Mouse (Mus musculus) retina, postnatal 7 days (tissue): ENCODE data around the gene Dennd1b.

Experiments used
- DNase-seq: peaks from one replicate; pipeline ENCODE4 v3.0.0-alpha.2; 2012; ENCODE audit warnings: low read depth, low spot score

Gene Dennd1b

DNA sequence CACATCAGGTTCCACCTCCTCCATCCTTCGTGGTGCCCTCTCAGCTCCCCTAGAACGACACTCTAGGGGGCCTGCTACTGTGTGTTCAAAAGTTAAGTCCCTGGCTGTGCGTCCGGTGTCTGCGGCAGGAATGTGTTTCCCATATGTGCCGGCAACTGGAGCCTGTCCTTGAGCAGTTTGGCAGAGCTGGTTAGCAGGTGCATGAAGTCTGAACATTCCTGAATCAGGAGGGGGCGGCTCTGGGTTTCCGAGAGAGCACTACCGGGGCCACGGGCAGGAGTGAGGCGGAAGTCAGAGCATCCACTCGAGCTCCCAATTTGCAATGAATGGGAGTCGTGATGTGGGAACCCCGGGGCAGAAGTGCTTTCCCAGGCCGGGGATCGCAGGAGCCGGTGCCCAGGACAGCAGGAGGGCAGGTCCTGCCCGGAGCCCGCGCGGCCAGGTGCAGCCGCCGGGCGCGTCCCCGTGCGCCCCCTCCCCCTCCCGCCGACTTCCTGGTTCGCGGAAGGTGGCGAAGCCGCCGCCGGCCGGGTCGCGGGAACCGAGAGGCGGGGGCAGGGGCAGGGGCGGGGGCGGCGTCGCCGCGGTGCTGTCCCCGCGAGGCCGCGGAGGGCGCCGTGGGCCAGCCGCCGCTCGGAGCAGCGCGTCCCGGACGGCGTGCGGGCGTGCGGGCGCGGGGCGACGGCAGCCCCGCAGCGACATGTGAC is at the start of gene Dennd1b:
TSS of gene Dennd1b (plus strand) at position 275 of the 707 bp plus-strand sequence.
- DNase-seq = peak; percentile 41

DNA sequence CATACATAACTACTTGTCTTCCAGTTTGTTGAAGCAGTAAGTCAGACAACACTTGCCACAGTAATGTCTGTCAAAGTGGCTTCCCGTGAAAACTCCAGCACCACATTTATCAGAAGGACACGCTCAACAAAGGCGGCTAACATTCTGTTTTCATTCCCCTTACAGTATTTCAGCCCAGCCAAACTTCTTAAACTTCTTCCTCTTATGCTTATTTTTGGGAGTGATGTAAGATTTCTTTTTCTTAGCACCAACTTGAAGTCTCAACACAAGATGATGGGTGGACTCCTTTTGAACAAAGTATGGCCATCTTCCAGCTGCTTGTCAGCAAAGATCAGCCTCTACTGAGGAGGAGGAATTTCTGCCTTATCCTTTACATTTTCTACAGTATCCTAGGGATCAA is 47.6 kb upstream of the Dennd1b start:
- no peak for DNase-seq

DNA sequence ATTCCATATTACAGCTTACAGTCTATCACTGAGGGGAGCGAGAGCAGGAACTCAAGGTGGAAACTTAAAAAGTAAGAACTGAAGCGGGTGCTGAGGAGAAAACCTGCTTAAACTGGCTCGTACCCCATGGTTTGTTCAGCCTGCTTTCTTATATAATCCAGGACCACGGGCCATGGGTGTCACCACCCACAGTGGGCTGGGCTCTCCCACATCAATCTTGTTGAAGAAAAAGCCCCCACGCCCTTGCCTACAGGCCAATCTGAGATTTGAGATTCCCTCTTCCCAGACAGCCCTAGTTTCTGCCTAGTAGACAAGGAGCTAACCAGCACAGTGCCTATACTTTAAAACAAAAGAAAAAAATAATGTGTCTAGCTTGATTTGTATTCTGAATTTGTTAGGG is 43.6 kb upstream of the Dennd1b start:
- no peak for DNase-seq

- no peak for DNase-seq
Measured at GRCm38 (mm10) chr1:138920082-138920481, 43.2 kb upstream of the Dennd1b start.

DNA sequence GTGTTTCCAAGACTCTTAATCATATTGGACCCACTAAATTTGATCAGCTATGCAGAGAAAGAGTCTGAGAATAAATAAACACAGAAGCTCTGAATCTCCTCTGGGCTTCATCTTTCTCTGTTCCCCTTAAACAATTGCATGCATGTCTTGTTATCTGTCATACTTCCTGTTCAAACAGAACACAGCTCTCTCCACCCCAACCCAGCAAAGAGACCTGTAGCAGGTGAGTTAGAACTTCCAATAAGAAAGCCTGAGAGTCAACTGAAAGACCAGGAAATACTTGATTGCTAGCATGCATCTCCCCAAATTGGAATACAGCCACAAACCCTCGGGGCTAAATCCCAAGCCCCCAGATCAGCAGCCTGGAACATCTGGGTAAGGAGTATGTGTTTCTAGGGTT is 42.4 kb upstream of the Dennd1b start:
- no peak for DNase-seq

DNA sequence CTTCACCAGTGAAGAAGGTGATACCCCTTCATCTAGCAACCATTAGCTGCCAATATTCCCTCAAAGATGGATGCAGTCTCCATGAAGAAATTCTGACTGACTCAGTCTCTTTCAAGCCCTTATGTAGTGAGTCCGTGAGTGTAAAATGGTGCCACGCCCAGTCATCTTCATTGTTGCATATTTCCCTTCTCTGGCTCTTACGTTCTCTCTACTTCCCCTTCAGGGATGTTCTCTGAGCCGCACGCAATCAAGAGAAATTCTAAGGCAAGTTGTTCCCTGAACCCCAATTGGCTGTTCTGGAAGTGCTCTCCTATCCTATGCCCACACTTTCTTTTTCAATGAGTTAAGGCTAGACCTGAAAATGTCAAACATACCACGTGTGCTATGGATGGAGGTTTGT is 40.3 kb upstream of the Dennd1b start:
- DNase-seq = no peak

DNA sequence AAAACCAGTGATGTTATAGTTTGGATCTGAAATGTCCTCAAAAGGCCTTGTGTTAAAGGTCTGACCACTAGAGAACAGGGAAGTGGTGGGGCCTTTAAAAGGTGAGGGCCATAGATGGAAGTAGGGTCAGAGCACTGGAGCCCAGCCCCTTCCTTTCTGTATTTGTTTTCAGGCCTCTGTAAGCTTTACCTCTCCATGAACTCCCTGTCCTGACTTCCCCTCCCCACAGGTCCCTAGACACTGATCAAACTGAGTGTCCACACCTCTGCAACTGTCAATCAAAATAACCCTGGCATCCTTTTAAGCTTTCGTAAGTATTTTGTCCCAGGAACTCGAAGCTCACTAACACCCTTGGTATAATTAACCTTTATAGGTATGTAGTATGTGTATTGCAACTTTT is 39.0 kb upstream of the Dennd1b start:
- no peak for DNase-seq

- no peak for DNase-seq
Measured at GRCm38 (mm10) chr1:138928671-138929483, 34.4 kb upstream of the Dennd1b start.

DNA sequence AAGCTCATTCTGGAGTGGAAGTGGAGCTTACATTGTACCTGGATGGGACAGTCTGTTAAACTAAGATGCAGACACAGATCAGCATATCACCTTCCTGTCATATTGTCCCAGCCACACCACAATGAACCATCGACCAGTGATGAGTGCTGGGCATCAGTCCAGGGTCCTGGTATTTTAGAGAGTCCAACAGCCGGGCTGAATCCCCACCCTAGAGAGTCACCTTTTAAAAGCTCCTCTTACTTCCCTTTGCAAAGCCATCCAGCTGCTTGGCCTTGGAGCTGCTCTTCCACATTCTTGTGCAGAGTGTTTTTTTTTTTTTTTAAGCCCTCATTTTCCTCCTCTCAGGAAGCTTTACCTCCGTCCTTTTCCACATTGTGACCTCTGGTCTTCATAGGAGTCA is 33.2 kb upstream of the Dennd1b start:
- DNase-seq = no peak

GRCm38 (mm10) chr1:138930856-138931255 is 32.4 kb upstream of the Dennd1b start:
- no peak for DNase-seq

DNA sequence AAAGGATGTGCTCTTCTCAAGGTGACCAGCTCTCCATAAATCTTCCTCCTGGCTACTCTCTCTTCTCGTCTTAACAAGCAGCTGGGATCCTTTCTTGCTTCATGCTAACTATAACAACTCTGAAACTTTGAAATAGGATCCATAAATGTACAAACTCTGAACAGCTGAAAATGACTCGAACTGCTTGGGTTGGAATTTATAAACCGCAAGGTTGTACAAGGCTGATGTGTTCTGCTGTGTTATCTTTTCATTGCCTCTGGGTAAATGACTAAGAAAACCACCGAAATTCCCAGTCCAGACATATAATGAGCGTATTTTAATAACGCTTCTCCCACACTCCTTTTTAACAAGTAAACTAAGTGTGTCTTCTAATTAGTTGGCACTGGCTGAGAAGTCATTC is 27.1 kb upstream of the Dennd1b start:
- no peak for DNase-seq

GRCm38 (mm10) chr1:138937686-138938370 is 25.4 kb upstream of the Dennd1b start:
- DNase-seq = no peak

DNA sequence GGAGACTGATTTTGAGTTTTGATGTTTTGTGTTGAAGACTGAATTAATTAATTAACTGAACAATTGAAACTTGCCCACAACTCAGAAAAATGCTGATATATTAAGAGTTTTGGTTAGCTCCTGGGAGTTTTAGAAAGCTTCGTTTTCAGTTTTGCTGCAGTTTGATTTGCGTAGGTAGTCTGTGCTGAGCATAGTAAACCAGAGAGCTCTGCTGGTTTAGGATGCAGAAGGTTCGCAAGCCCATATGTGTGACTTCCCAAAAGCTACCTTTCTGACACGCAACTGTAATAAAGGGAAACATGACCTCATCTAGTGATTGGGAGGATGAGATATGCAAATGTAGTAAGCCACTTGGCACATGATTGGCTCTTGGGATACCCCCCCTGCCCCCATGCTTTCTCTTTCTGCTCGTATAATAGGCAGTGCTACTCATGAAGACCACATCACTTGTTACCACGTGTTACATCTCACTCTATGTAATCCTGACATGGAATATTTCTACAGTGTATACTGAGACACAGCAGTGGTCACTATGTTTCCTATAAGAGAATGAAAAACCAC is 23.6 kb upstream of the Dennd1b start:
- DNase-seq = no peak

GRCm38 (mm10) chr1:138940407-138940806 is 22.8 kb upstream of the Dennd1b start:
- no peak for DNase-seq

GRCm38 (mm10) chr1:138952173-138952572 is 11.1 kb upstream of the Dennd1b start:
- no peak for DNase-seq

GRCm38 (mm10) chr1:138954978-138955377 is 8.3 kb upstream of the Dennd1b start:
- no peak for DNase-seq

DNA sequence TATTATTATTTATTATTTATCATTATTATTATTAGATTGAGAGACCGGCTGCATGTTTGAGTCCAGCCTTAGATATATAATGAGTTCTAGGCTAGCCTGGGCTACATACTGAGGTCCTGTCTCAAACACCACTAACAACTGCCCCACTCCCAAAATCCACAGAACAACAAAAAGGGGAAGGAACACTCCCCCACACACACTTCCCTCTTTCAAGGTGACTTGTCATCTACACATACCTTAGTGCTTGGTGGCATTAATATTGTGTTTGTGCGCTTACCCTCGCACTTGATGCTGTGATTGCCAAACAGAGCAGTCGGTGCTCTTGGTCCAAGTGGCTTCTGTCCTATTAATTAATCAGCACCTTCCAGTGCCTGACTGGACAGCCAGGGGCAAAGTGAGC is 7.8 kb upstream of the Dennd1b start:
- DNase-seq = no peak

DNA sequence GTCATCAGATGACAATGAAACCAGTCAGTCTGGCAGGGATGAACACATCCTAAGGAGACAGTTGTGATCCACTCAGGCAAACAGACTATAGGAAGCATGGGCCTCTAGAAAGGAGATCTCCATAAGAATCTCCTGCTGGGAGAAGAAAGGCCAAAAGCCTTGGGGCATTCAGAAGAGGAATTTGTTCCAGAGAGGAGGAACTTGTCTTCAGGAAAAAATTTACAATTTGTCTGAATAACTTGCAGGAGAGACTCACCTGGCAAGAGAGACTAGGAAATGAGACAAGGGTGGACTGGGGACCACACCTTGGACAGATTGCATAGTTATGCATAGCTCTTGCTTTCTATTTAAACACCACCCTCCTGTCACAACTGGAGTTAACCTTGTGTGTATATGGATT is 6.7 kb upstream of the Dennd1b start:
- no peak for DNase-seq

DNA sequence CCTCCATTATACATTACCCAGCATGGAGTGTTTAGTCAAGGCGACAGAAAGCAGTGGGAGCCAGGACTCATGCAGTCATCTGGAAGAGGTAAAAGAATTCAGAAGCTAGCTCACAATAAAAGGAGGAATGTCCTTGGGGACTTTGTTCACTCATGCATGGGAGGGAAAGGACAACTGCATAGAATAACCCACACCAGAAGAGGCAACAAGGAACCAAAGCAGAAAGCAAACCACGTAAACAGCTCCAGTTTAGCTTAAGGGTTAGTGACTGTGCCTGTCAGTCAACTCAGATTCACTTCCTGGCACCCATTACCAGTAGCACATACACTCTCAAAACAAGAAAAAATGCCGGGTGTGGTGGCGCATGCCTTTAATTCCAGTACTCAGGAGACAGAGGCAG is 6.1 kb upstream of the Dennd1b start:
- DNase-seq = no peak

DNA sequence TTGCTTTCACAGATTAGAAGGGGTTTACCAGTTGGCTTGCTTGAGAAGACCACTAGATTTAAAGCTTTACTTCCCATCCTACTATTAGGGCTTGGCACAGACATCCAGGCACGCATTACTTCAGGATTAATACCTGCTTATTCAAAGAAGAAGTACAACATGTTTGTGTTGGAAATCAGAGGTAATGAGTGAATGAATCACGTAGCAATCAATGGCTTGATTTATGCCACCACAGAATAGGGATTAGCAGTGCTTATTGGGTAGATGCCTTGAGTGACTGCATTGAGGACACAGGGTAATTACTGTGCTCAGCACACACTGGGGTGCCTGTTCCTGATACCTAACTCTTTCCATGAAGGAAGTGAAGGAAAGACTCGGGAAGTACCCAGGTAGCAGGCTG is 4.4 kb upstream of the Dennd1b start:
- no peak for DNase-seq

GRCm38 (mm10) chr1:138959903-138960483 is 3.2 kb upstream of the Dennd1b start:
- no peak for DNase-seq
